Mouse (Mus musculus) layer of hippocampus, adult 9-10 months (tissue): ENCODE measurements around the gene Eaf2.
"Not testable (repeated sequence)": the region's sequence is repeated elsewhere in the genome, so short reads cannot be mapped to it uniquely, and the experiment has no call there.

Source experiments
- DNase-seq: peaks from one replicate; pipeline ENCODE4 v3.0.0; 2022; ENCODE audit warnings: low spot score

The Eaf2 gene

GRCm38 (mm10) chr16:36846894-36847293, 27.9 kb downstream of the Eaf2 start:
- not testable (repeated sequence) for DNase-seq

DNA sequence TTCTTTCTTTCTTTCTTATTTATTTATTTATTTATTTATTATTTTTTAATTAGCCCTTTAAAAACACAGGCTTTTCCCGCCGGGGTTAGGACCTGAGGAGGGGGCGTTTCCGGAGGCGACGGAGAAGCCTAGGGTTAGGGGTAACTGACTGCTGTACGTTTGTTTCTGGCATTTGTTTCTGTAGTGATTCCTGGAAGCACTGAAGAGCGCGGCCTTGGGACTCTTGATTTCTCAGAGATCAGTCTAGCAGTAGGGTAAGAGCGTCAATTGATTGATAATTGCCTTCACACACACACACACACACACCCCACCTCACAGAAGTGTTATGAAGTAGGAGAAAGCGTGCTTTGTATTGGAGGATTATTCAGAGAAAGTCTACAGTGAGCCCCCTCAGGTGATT, 46.0 kb downstream of the Eaf2 start:
- no peak for DNase-seq

- peak; percentile 16 for DNase-seq
Observed at GRCm38 (mm10) chr16:36828054-36828786, 46.6 kb downstream of the Eaf2 start, which contains the start of gene Iqcb1. Gene Iqcb1, plus strand, starts transcription at chr16:36828385.

- no peak for DNase-seq
Observed at GRCm38 (mm10) chr16:36827611-36828053, 47.2 kb downstream of the Eaf2 start.

DNA sequence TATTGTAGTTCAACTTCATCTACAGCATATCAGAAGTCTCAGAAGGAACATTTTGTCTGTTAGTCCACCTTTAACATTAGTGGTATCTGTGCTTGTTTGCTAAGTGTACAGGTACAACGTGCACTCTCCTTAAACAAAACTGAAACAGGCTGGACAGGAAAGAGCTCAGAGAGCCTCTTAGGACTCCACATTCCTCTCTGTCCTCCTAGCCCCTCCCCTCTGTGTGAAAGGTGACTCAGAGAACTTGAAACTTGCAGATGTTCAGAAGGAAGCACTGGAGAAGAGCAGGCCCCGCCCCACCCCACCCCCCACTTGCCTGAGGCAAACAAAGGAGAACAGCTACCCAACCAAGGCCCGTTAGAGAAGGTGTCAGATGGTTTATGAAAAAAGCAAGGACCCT, 53.3 kb downstream of the Eaf2 start:
- DNase-seq, result no peak

DNA sequence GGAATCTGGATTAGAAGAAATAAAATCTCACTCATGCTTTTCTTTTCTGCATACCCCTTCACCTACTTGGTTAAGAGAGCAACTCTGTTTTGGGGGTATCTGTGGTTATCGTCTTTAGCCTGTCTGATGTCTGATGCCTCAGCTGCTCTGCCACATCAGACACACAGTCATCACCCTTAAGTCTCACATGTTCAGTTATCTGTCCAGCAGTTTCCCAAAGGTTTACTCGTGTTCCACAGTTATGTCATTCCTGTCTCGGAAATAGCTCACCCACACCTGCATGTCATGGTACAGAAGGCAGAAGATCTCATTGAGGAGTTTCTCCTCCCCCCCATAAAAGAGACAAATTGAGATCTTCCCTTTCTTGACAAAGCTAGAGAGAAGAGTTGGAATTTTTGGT, 54.1 kb downstream of the Eaf2 start:
- no peak for DNase-seq

DNA sequence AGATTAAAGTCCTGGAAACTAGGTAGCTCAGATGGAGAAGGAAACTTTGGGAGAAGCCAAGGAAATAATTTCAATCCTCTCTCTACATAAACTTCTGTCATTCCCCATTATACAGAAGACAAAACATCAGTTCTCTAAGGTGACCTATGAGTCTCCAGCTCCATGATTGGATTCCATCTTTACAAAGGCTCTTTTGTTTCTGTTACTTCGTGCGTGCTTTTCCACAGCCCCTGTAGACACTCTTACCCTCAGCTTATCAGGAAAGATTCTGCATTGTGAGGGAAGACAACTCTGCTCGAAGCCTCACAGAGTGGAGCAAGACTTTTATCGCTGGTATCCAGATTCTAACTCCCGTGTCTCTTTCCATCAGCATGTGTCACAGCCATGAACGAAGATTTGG, 54.8 kb downstream of the Eaf2 start:
- no peak for DNase-seq

DNA sequence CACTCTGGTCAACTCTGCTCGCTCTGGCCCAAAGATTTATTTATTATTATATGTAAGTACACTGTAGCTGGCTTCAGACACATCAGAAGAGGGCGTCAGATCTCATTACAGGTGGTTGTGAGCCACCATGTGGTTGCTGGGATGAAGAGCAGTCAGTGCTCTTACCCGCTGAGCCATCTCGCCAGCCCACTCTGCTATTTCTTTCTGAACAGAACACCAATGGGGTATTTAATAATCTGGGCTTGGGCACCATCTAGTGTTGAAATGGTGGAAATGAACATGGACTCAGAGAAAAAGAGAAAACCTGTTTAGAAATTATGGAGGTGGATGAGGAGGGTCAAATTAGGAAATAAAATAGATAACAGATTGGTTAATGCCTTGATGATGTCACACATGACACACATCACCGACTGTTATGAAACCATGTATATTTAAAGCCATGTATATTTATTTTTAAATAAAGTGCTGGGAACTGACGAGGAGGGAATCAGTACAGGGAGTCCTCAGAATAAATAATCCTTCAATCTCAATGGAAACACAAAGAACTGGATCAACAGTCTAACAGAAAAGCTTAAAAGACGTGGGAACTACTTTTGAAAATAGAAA, 57.4 kb downstream of the Eaf2 start:
- DNase-seq, result peak; percentile 83

- no peak for DNase-seq
Observed at GRCm38 (mm10) chr16:36816916-36817315, 57.9 kb downstream of the Eaf2 start.

- DNase-seq, result no peak
Observed at GRCm38 (mm10) chr16:36813680-36814079, 61.1 kb downstream of the Eaf2 start.

DNA sequence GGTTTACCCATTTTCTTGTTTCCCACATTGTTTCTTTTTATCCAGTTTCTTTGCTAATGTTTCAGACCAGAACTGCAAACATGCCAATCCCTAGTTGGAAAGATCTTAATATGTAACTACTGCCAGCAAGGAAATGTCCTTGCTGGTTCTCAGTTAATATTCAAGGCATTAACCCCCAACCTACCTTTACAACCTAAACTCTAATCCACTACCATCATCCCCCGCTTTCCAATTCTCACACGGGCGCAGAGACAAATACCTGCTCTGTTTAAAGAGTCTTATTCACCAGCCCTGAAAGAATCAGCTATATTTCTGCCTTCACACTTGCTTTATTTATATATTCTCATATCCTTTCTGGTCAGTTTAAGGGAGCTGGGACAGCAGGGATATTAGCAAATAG, 66.2 kb downstream of the Eaf2 start:
- no peak for DNase-seq

DNA sequence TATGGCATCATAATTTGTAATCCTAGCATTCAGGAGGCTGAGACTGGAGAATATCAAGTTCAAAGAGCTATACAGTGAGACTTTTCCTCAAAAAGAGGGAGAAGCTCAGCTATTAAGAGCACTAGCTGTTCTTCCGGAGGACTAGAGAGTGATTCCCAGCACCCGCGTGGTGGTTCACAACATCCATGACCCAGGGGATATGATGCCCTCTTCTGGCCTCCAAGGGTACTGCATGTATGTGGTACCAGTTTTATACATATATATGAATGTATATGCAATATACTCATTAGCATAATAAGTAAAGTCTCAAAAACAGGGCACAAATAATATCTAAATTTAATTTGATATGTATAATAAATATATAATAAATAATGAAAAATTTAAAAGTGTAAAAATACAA, 72.4 kb downstream of the Eaf2 start:
- no peak for DNase-seq

DNA sequence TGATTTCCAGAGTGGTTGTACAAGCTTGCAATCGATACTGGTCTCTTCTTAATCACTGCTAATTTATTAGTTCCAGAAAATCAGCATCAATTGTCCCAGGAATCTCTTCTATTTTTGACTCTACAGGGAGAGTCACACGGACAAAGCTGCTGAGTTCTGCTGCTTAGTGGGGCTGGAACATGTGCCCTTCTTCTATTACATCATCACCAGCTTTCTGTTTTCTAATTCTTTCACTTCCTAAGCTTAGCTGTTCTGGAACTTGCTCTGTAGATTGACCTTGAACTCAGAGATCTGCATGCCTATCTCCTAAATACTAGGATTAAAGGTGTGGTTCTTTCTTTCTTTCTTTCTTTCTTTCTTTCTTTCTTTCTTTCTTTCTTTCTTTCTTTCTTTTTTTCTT, 76.5 kb downstream of the Eaf2 start:
- DNase-seq, result no peak

GRCm38 (mm10) chr16:36794976-36795375, 79.8 kb downstream of the Eaf2 start:
- DNase-seq, result no peak

- DNase-seq, result no peak
Observed at GRCm38 (mm10) chr16:36790166-36790565, 84.6 kb downstream of the Eaf2 start.

GRCm38 (mm10) chr16:36786466-36786865, 88.3 kb downstream of the Eaf2 start:
- DNase-seq, result no peak

DNA sequence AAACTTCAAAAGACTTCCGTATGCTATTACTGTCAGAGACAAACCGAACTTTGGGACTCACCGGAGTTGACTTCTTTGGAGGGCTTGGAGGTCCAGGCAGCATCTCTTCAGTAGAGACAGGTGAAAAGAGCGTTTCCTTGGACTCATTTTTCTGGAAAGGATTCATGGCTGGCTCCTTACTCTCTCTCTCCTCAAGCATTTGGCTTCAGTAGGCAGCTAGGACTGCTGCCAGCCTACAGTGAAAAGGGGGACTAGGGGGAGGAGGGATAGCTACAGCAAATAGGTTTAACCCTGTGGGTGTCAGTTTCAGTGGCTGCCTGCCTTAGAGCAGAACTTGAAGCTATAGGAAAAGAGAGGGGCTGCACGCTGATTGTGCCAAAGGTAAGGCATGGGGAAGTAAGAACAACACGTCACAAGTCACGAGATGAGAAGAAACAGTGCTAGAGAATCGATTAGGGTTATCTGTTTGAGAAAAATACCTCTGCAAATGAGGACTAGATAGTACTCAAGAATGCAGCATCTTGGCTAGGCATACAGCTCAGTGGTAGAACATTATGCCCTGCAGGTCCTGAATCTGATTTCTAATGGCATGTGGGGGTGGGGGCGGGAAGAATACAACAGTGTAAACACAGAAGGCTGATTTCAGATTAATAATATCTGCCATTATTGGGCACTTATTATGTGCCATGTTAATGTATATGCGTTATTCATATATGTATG, 90.0 kb downstream of the Eaf2 start, which contains the start of gene Slc15a2:
Slc15a2 (minus strand) TSS at position 369 of the 720 bp plus-strand sequence.
- DNase-seq, result peak; percentile 17

GRCm38 (mm10) chr16:36784146-36784545, 90.7 kb downstream of the Eaf2 start:
- no peak for DNase-seq

DNA sequence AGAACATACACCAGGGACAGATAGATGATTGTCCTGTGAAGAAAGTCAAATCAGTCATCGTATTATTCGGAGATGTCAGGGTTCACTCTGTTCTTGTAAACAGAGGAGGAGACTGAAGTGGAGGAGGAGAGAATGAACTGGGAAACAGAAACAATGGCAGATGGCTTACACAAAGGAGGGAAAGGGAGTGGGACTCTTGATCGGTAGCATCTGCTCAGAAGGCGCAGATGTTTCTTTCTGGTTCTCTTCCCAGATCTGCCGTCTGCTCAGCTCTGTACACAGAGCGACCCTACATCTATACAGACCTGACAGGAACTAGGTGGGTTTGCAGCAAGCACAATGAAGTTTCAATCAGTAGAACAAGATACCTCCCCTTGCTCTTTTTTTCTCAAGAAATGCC, 99.1 kb downstream of the Eaf2 start:
- peak; percentile 17 for DNase-seq

DNA sequence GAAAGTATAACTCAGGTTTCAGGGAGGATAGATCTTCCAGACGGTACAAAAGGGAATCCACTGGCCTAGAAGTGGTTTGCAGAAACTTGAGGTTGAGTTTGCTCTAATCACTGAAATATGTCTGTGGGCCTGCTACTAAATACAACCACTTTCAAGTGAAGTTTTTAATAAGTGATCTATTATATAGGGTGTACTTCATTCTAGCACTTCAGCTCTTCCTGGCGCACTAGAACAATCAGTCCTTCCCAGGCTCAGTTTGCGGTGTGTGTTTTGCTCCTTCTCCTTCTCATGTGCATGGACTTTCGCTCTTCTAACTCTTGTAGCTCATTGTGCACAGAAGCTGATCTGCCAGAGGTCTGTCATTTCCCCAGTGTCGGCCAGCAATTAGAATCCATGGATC, 101.8 kb downstream of the Eaf2 start:
- no peak for DNase-seq

GRCm38 (mm10) chr16:36771703-36772102, 103.1 kb downstream of the Eaf2 start:
- DNase-seq, result no peak

DNA sequence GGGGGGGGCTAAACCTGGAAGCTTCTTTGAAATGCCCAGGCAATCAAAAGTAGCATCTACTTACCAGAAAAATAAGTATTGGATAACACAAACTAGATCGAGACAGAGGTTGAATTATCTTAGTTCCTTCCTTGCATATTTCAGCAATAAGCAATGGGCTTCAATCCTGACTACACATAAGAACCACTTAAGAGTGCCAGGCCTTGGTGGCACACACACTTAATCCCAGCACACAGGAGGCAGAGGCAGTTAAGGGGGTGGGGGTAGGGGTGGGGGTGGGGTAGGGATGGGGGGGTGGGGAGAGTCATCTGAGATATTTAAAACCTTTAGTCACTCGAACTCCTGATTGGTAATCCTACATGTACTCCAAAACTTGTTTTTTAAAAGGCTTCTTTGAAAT, 103.6 kb downstream of the Eaf2 start:
- no peak for DNase-seq

- DNase-seq, result no peak
Observed at GRCm38 (mm10) chr16:36770830-36771229, 104.0 kb downstream of the Eaf2 start.
